Mouse (Mus musculus) frontal cortex, postnatal 25 days (tissue): ENCODE measurements at regions not wholly inside any gene's neighbourhood (a gene's known extent, or its start where the extent isn't known, plus 50 kb on each side); places are given as distances from the start of the nearest gene placed in this dataset.

Experiments
- DNase-seq, 2 experiments: peaks; one replicate each; pipeline ENCODE4 v3.0.0; 2022; ENCODE audit warnings: low spot score in 2 of 2

DNA sequence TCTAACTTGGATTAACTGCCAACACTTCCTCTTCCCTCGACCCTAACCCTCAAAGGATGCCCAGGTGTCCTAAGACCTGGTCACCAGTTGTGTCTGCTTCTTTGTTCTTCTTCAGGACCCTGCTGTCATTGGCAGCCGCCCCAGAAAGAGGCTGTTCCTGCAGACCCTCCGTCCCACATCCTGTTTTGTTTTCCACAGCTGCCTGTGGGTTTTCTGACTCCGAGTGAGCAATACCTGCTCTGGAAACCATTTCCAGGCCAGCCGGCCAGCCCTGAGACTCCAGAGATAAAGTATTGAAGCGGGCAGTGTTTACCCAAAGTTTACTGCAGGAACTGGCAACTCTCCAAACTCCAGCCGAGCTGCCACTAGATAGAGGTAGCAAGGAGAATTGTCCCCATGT is 337.2 kb upstream of the Noct start:
- no peak for DNase-seq

DNA sequence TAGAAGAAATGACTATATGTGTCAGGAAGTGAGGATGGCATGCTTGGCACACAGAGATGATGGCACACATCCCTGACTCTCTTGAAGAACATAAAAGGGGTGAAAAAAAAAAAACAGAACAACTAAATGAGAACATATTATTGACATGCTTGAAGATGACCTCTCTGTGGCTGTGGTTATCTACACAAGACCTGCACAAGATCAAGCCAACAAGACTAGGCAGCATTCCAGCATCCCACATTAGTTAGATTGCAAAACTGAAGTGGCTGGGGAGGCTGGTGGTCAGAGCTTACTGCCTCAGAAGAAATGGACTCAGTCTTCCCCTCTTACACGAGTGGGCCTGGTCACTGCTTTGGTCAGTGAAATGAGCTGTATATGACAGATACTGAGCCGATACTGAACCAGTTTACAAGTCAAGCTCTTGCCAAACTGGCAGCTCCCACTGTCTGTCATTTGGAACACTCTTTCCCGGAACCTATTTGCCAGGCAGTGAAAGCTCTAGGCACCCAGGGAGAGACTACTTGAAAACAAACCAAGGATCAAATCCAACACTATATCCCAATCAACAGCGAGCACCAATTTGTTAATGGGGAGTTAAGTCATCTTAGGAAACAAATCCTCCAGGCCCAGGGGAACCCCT is 335.6 kb upstream of the Noct start:
- DNase-seq: no peak

- DNase-seq: no peak
Measured at GRCm38 (mm10) chr3:50890537-50890936, 333.7 kb upstream of the Noct start.

DNA sequence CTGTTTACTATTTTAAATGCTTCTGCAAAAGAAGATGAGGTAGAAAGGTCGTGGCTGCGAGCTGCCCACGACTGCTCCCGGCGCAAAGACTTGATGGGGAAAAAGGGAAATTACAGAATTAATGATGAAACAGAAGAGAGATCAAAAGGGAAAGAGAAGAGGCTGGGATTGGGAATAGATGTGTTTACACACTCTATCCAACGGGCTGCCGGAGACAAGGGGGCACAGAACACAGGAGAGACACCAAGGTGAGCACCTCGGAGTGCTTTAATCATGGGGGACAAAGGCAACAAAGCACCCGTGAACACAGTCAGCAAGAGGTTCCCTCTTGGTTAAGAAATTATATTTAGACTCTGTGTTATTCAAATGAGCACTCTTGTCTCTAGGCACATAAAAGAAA is 326.1 kb upstream of the Noct start:
- no peak for DNase-seq

GRCm38 (mm10) chr3:50899830-50900350 is 324.4 kb upstream of the Noct start:
- no peak for DNase-seq

GRCm38 (mm10) chr3:50900566-50900965 is 323.7 kb upstream of the Noct start:
- no peak for DNase-seq

GRCm38 (mm10) chr3:50901321-50901720 is 322.9 kb upstream of the Noct start:
- no peak for DNase-seq

- DNase-seq: peak in 1 of 2 experiments; percentile 43
Measured at GRCm38 (mm10) chr3:50902933-50903332, 321.3 kb upstream of the Noct start.

DNA sequence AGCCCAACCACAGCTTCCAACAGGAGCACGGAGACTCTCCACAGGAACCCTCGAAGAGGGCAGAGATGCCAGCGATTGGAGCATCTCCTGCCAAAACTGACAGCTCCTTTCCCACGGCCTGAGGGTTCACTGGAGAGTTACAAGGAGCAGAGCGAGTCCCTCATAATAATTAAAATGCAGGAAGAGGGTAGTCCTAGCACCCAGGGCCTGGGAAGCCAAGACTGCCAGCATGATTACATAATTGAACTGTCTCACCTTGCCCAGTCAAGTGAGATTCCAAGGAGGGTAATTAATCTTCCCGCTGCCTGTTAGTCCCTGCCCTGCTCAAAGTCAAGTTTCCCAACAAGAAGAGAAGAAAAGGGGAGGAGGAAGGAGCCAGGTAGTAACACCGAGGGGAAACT is 319.5 kb upstream of the Noct start:
- no peak for DNase-seq

DNA sequence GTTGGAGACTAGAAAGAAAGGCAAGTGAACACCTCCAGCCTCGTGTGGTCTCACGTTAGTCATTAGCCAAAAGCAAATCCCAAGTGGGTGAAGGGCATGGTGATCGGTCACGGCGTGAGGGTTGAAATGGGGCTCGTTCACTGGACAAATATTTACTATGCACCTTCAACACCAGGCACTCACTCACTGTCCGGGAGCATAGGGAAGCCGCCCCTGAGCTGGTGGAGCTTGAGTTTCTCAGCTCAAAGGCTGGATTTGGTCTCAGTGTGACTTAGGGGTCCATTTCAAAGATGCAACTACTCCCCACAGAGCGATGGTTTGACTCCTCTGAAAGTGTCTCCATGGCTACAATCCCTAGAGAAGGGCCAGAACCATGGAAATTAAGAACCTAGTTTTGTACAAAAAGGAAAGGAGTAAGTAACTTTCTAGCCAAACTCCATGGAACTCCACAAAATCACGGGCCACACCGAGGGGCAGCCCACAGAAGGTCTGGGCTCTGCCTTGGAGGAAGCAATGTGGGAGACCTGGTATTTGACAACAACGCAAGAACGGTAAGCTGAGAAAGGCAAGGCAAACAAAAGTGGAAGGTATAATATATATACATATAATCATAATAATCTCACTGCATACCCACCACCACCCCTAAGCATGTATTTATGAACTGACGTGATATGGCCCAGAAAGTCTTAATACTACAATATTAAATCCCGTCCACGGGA is 318.8 kb upstream of the Noct start:
- no peak for DNase-seq

DNA sequence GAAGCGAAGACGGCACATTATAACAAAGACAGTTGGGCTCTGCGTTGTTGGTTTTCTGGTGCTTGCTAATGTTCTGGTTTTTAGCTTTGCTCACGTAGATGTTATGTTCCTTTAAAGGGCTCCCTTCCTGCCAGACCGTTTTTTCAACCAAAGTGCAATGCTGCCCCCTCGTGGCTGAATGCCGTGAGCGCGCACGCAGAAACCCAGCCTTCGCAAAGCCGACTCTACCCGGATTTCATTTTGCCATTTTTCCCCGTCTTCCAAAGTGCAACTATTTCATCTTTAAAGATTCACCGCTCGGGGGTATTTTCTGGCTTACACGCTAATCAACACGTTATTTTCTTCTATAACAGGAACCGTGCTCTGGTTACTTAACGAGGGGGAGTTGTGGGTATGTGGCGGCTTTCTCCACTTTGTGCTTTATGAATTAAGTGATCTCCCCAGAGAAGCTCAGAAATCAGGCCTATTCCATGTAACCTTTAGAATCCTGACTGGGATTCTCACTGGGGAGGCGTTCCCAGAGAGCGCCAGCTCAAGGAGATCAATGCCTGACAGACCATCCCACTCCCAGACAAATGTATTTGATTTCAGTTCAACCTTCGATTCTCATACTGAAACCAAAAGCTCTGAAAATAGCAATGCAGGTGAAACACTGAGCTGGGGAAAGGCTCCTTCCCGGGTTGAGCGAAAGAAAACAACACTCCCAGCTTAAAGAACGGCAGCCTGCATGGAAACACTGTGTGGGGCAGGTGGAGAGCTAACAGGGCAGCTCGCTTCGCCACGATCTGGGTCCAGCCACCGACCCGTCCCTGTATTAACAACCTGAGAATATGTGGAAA is 318.0 kb upstream of the Noct start:
- peak; percentile 95 to 97 for DNase-seq

- no peak for DNase-seq
Measured at GRCm38 (mm10) chr3:50912980-50913518, 311.2 kb upstream of the Noct start.

DNA sequence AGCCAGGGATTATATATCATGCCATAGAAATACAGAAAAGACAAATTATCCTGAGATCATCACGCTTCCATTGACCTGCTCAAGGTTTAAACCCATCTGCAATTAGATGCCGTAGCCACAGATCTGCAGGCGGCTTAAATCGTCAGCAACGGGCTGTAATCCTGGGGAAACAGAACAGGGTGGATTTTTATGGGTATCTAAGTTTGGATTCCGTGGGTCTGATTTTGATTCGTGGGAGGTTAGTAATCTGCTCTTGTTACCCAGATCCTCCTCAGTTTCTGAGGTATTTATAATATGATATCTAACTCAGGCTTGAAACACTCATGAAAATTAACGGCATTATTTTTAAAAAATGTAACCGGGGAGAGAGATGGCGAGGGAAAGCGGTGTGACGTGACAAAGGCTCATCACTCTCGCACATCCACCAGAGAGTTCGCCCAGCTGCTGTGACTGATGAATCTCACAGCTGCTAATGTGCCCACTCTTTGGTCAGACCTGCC is 309.3 kb upstream of the Noct start:
- no peak for DNase-seq

DNA sequence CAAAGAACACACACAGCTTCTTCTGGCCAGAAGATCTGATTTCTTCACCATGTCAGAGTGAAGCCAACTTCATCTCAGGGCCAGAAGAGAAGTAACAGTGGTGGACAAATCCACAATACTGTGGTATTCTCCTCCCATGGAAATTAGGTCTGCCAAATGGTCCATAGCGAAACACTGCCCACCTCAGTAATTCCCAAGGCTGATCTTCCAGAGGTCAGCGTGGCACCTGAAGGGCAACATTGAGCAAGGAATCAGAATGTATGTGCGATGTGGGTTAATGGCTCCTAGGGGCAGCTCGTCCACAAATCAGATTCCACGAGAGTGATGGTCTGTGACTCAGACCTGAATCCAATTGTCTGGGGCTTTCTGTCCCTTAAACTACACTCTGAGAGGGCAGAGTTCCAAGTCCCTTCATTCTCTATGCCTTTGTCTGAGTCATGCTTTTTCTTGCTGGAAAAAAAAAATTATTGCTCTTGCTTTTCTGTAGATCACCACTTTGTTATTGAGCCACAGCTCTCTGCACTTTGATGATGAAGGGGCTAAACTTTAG is 307.9 kb upstream of the Noct start:
- no peak for DNase-seq

- no peak for DNase-seq
Measured at GRCm38 (mm10) chr3:50922347-50922746, 301.9 kb upstream of the Noct start.

DNA sequence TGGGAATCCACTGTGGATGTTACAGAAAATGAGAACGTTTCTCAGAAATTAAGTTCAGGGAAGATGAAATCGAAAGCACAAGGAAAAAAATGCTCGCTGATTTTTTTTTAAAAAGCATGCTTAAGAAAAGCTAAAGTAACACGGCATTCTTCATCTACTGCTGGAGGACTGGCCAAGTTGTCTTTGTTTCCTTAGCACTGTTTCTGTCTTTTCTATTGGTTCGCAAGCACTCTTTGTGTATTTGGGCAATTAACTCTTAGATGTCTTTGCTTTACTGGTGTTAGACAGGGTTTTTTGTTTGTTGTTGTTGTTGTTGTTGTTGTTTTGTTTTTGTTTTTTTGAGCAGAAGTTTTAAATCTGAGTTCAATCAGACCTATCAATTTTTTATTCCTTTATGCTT is 301.4 kb upstream of the Noct start:
- no peak for DNase-seq

GRCm38 (mm10) chr3:50923327-50923726 is 300.9 kb upstream of the Noct start:
- no peak for DNase-seq

DNA sequence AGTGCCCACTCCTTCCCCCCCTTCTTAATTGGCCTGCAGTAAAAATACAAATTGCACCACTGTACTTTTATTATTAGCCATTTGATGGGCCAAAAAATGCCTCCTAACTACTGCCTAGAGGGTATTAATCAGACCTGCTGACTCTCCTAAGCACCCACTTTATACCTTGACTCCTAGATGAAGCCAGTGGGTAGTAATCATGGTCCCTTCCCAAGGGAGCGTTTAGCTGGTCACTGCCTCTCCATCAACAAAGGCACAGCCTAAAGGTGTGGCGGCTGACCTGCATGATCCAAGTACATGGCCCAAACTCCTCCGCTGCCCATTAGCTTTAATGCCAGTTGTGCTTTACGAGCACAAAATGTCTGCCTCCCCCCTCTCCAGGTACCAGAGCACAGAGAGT is 296.9 kb upstream of the Noct start:
- no peak for DNase-seq

GRCm38 (mm10) chr3:50929013-50929412 is 295.2 kb upstream of the Noct start:
- no peak for DNase-seq

DNA sequence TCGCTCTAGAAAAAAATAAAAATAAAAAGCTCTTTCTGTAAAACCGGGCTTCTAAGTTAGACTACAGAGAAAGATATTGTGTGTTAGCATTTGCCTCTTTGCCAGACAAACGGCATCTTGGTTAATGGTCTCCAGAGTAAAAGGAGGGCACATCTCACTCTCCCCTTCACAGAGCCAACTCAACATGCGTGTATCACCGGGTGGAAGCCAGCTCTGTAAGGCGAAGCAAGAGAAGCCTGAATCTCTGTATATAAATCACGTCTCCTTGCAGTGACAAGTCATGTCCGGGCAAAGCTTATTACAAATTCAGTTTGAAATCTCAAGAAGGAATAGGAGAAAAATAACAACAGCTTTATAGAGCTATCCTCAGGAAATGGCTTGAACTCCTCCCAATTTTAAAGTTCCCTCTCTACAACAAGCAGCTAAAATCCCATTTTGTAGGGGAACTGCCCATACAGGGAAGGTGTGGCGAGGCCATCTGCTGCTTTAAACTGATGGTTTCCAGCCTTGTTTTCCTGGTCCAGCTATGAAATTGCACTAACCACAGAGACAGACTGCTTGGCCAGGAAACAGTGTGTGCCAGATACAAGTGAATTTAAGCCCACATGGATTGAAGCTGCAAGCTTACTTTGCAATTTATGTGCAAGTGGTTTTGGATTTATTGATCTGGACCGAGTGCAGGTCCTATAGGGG is 291.7 kb upstream of the Noct start:
- no peak for DNase-seq

GRCm38 (mm10) chr3:50933090-50933443 is 291.2 kb upstream of the Noct start:
- no peak for DNase-seq
